ENCODE assay signal across 8 mouse cellular contexts in the genomic region with DNA sequence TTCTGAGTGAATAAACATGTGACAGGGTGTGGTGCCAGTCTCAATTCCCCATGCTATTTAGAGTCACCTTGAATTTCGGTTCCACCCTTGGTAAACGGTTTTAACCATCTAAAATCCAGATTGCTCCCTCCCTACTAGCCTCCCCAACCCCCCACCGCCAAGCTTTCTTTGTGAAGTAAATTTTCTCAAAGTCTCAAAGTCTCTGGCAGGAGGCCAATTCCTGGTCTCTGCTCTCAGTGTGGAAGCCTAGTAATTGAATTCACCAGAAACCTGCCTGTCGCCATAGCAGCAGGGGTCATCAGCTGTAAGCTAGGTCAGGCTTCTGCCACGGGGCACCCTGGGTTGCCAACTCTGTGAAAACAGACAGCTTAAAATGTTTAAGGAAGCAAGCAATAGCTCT. TPM values are rescaled to one million over a fixed set of nuclear protein-coding genes. Genes with fewer than 3 reads are reported as not detected.
DNase-seq lines count a peak whose midpoint lies in the region; ATAC-seq lines count a peak whose summit lies in the region.

No protein-coding gene starts in this region.

- WGBS in forebrain, embryonic 16.5 days = 0% methylated on average over 5 of the region's 5 CpGs
- WGBS in neural tube, embryonic 14.5 days = 2% methylated on average over 5 of the region's 5 CpGs

- H3K36me3 ChIP-seq in forebrain, embryonic 16.5 days (ENCODE audit: control insufficient read depth, insufficient read depth) = no peaks in the 10 kb centered on the region
- H3K36me3 ChIP-seq in neural tube, embryonic 14.5 days (ENCODE audit: control insufficient read depth, insufficient read depth, low read length) = no peaks in the 10 kb centered on the region

- peak overlapping the region; percentile 18; the same call in 1 of the 2 replicates for H3K4me2 ChIP-seq in forebrain, embryonic 16.5 days (ENCODE audit: low read length)
- H3K4me2 ChIP-seq in neural tube, embryonic 14.5 days (ENCODE audit: low read depth, low read length) = no peak overlapping the region

- peak overlapping the region; percentile 69 for H3K27ac ChIP-seq in forebrain, embryonic 16.5 days (ENCODE audit: low read length)
- H3K27ac ChIP-seq in neural tube, embryonic 14.5 days (ENCODE audit: low read depth, low read length) = peak overlapping the region; percentile 66

- ATAC-seq in forebrain, embryonic 16.5 days = peak; percentile 68
- peak; percentile 75; the same call in 1 of the 2 replicates for ATAC-seq in neural tube, embryonic 14.5 days (ENCODE audit: low read depth)
- ATAC-seq in frontal cortex, adult (ENCODE audit: low TSS enrichment) = no peak

- H3K9ac ChIP-seq in forebrain, embryonic 16.5 days (replicated peaks; ENCODE audit: low read depth, low read length) = no peak overlapping the region
- no peak overlapping the region for H3K9ac ChIP-seq in neural tube, embryonic 14.5 days (replicated peaks; ENCODE audit: low read depth, low read length)

- no peak overlapping the region for H3K4me3 ChIP-seq in forebrain, embryonic 16.5 days (replicated peaks; ENCODE audit: low read length)
- H3K4me3 ChIP-seq in neural tube, embryonic 14.5 days (ENCODE audit: low read depth, low read length) = no peak overlapping the region

- H3K27me3 ChIP-seq in forebrain, embryonic 16.5 days (replicated peaks; ENCODE audit: control insufficient read depth, insufficient read depth, low read length) = no peaks in the 10 kb centered on the region
- no peaks in the 10 kb centered on the region for H3K27me3 ChIP-seq in neural tube, embryonic 14.5 days (ENCODE audit: control insufficient read depth, insufficient read depth, low read length)

- H3K9me3 ChIP-seq in forebrain, embryonic 16.5 days (ENCODE audit: control insufficient read depth, low read length) = no peaks in the 10 kb centered on the region
- H3K9me3 ChIP-seq in neural tube, embryonic 14.5 days (ENCODE audit: control insufficient read depth, low read length) = no peaks in the 10 kb centered on the region

- H3K4me1 ChIP-seq in forebrain, embryonic 16.5 days (replicated peaks; ENCODE audit: control insufficient read depth, insufficient read depth, low read length) = peaks cover 20% of the 10 kb centered on the region
- H3K4me1 ChIP-seq in neural tube, embryonic 14.5 days (ENCODE audit: control insufficient read depth, insufficient read depth, low read length) = 0 out of 2 replicates have a peak, but pooled peaks cover 5% of the 10 kb centered on the region

- peak; percentile 86 for DNase-seq in heart, adult 11 months
- no peak for DNase-seq in heart, adult 9 months (ENCODE audit: low spot score in 2 of 2)
- DNase-seq in MN1 (ENCODE audit: low spot score) = peak; percentile 73
- peak; percentile 68 to 73 for DNase-seq in kidney, postnatal 25 days
- DNase-seq in thymus, postnatal 0 days (ENCODE audit: low spot score) = no peak

RNA-seq across cellular contexts. Expression of a gene that starts 12.2 kb away (rescaled TPM):
- polyA plus RNA-seq in forebrain, embryonic 16.5 days (2015; fragmentation: Nextera tagmentation; extraction: Ambion mirVana) = 4.6 and 5.3 TPM in 2 replicates
- polyA plus RNA-seq in neural tube, embryonic 14.5 days (2014; fragmentation: Nextera tagmentation; extraction: Ambion mirVana) = 1.3 and 1.4 TPM in 2 replicates
- polyA plus RNA-seq in thymus, postnatal 0 days (2015; fragmentation: Nextera tagmentation; extraction: Ambion mirVana) = 3.2 and 3.4 TPM in 2 replicates

RNA-seq across cellular contexts. Expression of a gene that starts 21.4 kb away (rescaled TPM):
- 1.9 and 2.2 TPM in 2 replicates for polyA plus RNA-seq in forebrain, embryonic 16.5 days (2015; fragmentation: Nextera tagmentation; extraction: Ambion mirVana)
- polyA plus RNA-seq in neural tube, embryonic 14.5 days (2014; fragmentation: Nextera tagmentation; extraction: Ambion mirVana) = 2.1 and 2.5 TPM in 2 replicates
- polyA plus RNA-seq in thymus, postnatal 0 days (2015; fragmentation: Nextera tagmentation; extraction: Ambion mirVana) = 2.0 and 2.3 TPM in 2 replicates

RNA-seq across cellular contexts. Expression of a gene that starts 29.9 kb away (rescaled TPM):
- polyA plus RNA-seq in forebrain, embryonic 16.5 days (2015; fragmentation: Nextera tagmentation; extraction: Ambion mirVana) = 398 and 425 TPM in 2 replicates
- polyA plus RNA-seq in neural tube, embryonic 14.5 days (2014; fragmentation: Nextera tagmentation; extraction: Ambion mirVana) = 490 and 530 TPM in 2 replicates
- polyA plus RNA-seq in thymus, postnatal 0 days (2015; fragmentation: Nextera tagmentation; extraction: Ambion mirVana) = 485 and 514 TPM in 2 replicates

RNA-seq across cellular contexts. Expression of a gene that starts 51.1 kb away (rescaled TPM):
- polyA plus RNA-seq in forebrain, embryonic 16.5 days (2015; fragmentation: Nextera tagmentation; extraction: Ambion mirVana) = 47.6 and 55.5 TPM in 2 replicates
- polyA plus RNA-seq in neural tube, embryonic 14.5 days (2014; fragmentation: Nextera tagmentation; extraction: Ambion mirVana) = 45.7 and 50.1 TPM in 2 replicates
- 32.0 and 34.7 TPM in 2 replicates for polyA plus RNA-seq in thymus, postnatal 0 days (2015; fragmentation: Nextera tagmentation; extraction: Ambion mirVana)

RNA-seq across cellular contexts. Expression of a gene that starts 58.3 kb away (rescaled TPM):
- 18.6 and 19.1 TPM in 2 replicates for polyA plus RNA-seq in forebrain, embryonic 16.5 days (2015; fragmentation: Nextera tagmentation; extraction: Ambion mirVana)
- polyA plus RNA-seq in neural tube, embryonic 14.5 days (2014; fragmentation: Nextera tagmentation; extraction: Ambion mirVana) = 9.6 and 12.0 TPM in 2 replicates
- polyA plus RNA-seq in thymus, postnatal 0 days (2015; fragmentation: Nextera tagmentation; extraction: Ambion mirVana) = 31.7 and 35.8 TPM in 2 replicates

Comparison
In these comparisons a context has a peak if more than half of its experiments do, and no peak if none do; other contexts are left out.
1. DNase-seq: peak in heart, adult 11 months (single experiment), MN1 (single experiment) and kidney, postnatal 25 days (2 of 2); none in heart, adult 9 months (0 of 2) and thymus, postnatal 0 days (single experiment).